Mouse (Mus musculus): ENCODE results near the gene Comt.

Gene Comt

GRCm38 (mm10) chr16:18433341-18433920, 6.8 kb upstream of the Comt start:
- DNase-seq (ENCODE audit: low spot score in 2 of 2): no peak

- no peak for DNase-seq (ENCODE audit: low spot score in 2 of 2)
Observed at GRCm38 (mm10) chr16:18430641-18431212, 4.1 kb upstream of the Comt start.

- no peak for DNase-seq (ENCODE audit: low spot score in 2 of 2)
Observed at GRCm38 (mm10) chr16:18429641-18430040, 3.0 kb upstream of the Comt start.

GRCm38 (mm10) chr16:18428516-18429042, 1.9 kb upstream of the Comt start:
- no peak for DNase-seq (ENCODE audit: low spot score in 2 of 2)

GRCm38 (mm10) chr16:18428011-18428515, 1.4 kb upstream of the Comt start:
- DNase-seq (ENCODE audit: low spot score in 2 of 2): no peak

GRCm38 (mm10) chr16:18426215-18426791, 349 bp downstream of the Comt start, which contains the start of gene Txnrd2:
Txnrd2 (plus strand) TSS chr16:18426384.
- peak; percentile 72 to 77 for DNase-seq (ENCODE audit: low spot score in 2 of 2)

GRCm38 (mm10) chr16:18425475-18426214, 1.0 kb downstream of the Comt start:
- no peak for DNase-seq (ENCODE audit: low spot score in 2 of 2)

- DNase-seq (ENCODE audit: low spot score in 2 of 2): no peak
Observed at GRCm38 (mm10) chr16:18424364-18425045, 2.1 kb downstream of the Comt start.

- no peak for DNase-seq (ENCODE audit: low spot score in 2 of 2)
Observed at GRCm38 (mm10) chr16:18423915-18424265, 2.8 kb downstream of the Comt start.

- DNase-seq (ENCODE audit: low spot score in 2 of 2): no peak
Observed at GRCm38 (mm10) chr16:18423203-18423914, 3.3 kb downstream of the Comt start.

GRCm38 (mm10) chr16:18420571-18420970, 6.1 kb downstream of the Comt start:
- no peak for DNase-seq (ENCODE audit: low spot score in 2 of 2)

GRCm38 (mm10) chr16:18419603-18420026, 7.0 kb downstream of the Comt start:
- DNase-seq (ENCODE audit: low spot score in 2 of 2): no peak

GRCm38 (mm10) chr16:18418756-18419602, 7.7 kb downstream of the Comt start:
- no peak for DNase-seq (ENCODE audit: low spot score in 2 of 2)

- no peak for DNase-seq (ENCODE audit: low spot score in 2 of 2)
Observed at GRCm38 (mm10) chr16:18417491-18417890, 9.2 kb downstream of the Comt start.

- DNase-seq (ENCODE audit: low spot score in 2 of 2): no peak
Observed at GRCm38 (mm10) chr16:18416837-18417236, 9.8 kb downstream of the Comt start.

GRCm38 (mm10) chr16:18416094-18416761, 10.4 kb downstream of the Comt start:
- no peak for DNase-seq (ENCODE audit: low spot score in 2 of 2)

- no peak for DNase-seq (ENCODE audit: low spot score in 2 of 2)
Observed at GRCm38 (mm10) chr16:18413032-18413816, 13.4 kb downstream of the Comt start.

GRCm38 (mm10) chr16:18411802-18412476, 14.7 kb downstream of the Comt start:
- no peak for DNase-seq (ENCODE audit: low spot score in 2 of 2)

Measured in frontal cortex, postnatal 10 days (tissue).